Mouse (Mus musculus): ENCODE measurements around the gene Rad51.

Rad51 gene

GRCm38 (mm10) chr2:119112438-119113112 is at the start of gene Rad51:
TSS of gene Rad51 (plus strand) at chr2:119112793.
- DNase-seq (ENCODE audit: low spot score): peak; percentile 94

GRCm38 (mm10) chr2:119072397-119072796 is 40.2 kb upstream of the Rad51 start:
- no peak for DNase-seq (ENCODE audit: low spot score)

GRCm38 (mm10) chr2:119086156-119086555 is 26.4 kb upstream of the Rad51 start:
- no peak for DNase-seq (ENCODE audit: low spot score)

GRCm38 (mm10) chr2:119101552-119101951 is 11.0 kb upstream of the Rad51 start:
- no peak for DNase-seq (ENCODE audit: low spot score)

- no peak for DNase-seq (ENCODE audit: low spot score)
These were observed 6.0 kb upstream of the Rad51 start for GRCm38 (mm10) chr2:119106583-119106982.

- peak; percentile 63 for DNase-seq (ENCODE audit: low spot score)
These were observed 4.0 kb upstream of the Rad51 start for GRCm38 (mm10) chr2:119108554-119108953.

GRCm38 (mm10) chr2:119111060-119111459 is 1.5 kb upstream of the Rad51 start:
- DNase-seq (ENCODE audit: low spot score): no peak

GRCm38 (mm10) chr2:119113121-119113925 is 730 bp downstream of the Rad51 start:
- DNase-seq (ENCODE audit: low spot score): no peak

- DNase-seq (ENCODE audit: low spot score): no peak
These were observed 23.8 kb downstream of the Rad51 start for GRCm38 (mm10) chr2:119136346-119136898.

GRCm38 (mm10) chr2:119145199-119145598 is 32.6 kb downstream of the Rad51 start:
- DNase-seq (ENCODE audit: low spot score): no peak

- DNase-seq (ENCODE audit: low spot score): no peak
These were observed 33.8 kb downstream of the Rad51 start for GRCm38 (mm10) chr2:119146435-119146834.

GRCm38 (mm10) chr2:119147160-119147678 is 34.6 kb downstream of the Rad51 start:
- DNase-seq (ENCODE audit: low spot score): no peak

GRCm38 (mm10) chr2:119147775-119148174 is 35.2 kb downstream of the Rad51 start:
- DNase-seq (ENCODE audit: low spot score): no peak

GRCm38 (mm10) chr2:119152255-119152654 is 39.7 kb downstream of the Rad51 start:
- DNase-seq (ENCODE audit: low spot score): no peak

- no peak for DNase-seq (ENCODE audit: low spot score)
These were observed 42.1 kb downstream of the Rad51 start for GRCm38 (mm10) chr2:119154683-119155082.

GRCm38 (mm10) chr2:119155388-119155787 is 42.8 kb downstream of the Rad51 start:
- peak; percentile 63 for DNase-seq (ENCODE audit: low spot score)

GRCm38 (mm10) chr2:119156081-119156680 is 43.6 kb downstream of the Rad51 start:
- DNase-seq (ENCODE audit: low spot score): no peak

- peak; percentile 92 for DNase-seq (ENCODE audit: low spot score)
These were observed 44.3 kb downstream of the Rad51 start, which contains the start of gene Rmdn3 for GRCm38 (mm10) chr2:119156681-119157572. TSS of gene Rmdn3 (minus strand) at chr2:119157034.

- DNase-seq (ENCODE audit: low spot score): no peak
These were observed 45.2 kb downstream of the Rad51 start for GRCm38 (mm10) chr2:119157836-119158235.

GRCm38 (mm10) chr2:119161247-119161646 is 48.7 kb downstream of the Rad51 start:
- no peak for DNase-seq (ENCODE audit: low spot score)

- no peak for DNase-seq (ENCODE audit: low spot score)
These were observed 50.5 kb downstream of the Rad51 start for GRCm38 (mm10) chr2:119163135-119163534.

Data from yolk sac, embryonic 10.5 days (tissue).